Mouse (Mus musculus) erythroblast, embryonic 14.5 days (primary cell): ENCODE data around the gene Dab1.

ENCODE experiments used
- GATA1 ChIP-seq: IDR thresholded peaks from 2 replicates; pipeline ENCODE4 v1.6.1; 2012; ENCODE audit warnings: low read length, inconsistent platforms, mixed read lengths
- TAL1 ChIP-seq: IDR thresholded peaks from 3 replicates; pipeline ENCODE4 v1.6.1; 2012; ENCODE audit warnings: low read length, inconsistent platforms, mixed read lengths

- TF ChIP-seq GATA1, result no peak
- TF ChIP-seq TAL1, result no peak
Measured at GRCm38 (mm10) chr4:104500646-104501045, 881.5 kb downstream of the Dab1 start.
